Mouse (Mus musculus) brain, embryonic 14.5 days (tissue): Measurements from ENCODE around the gene Gm30302.

Experiments
- CTCF ChIP-seq: fragments of 200-500 bp; IDR thresholded peaks from 2 replicates; pipeline ENCODE4 v1.5.1; 2012; ENCODE audit warnings: inconsistent platforms, mild to moderate bottlenecking, moderate library complexity, borderline replicate concordance; ENCODE audit not compliant: insufficient read depth, insufficient read length; ENCODE audit errors: extremely low read depth
- POLR2A ChIP-seq: fragments of 200-500 bp; IDR thresholded peaks from 2 replicates; pipeline ENCODE4 v1.6.1; 2012; ENCODE audit warnings: mild to moderate bottlenecking, inconsistent platforms, borderline replicate concordance; ENCODE audit not compliant: poor library complexity, insufficient read depth, insufficient read length, severe bottlenecking; ENCODE audit errors: extremely low read depth

DNA sequence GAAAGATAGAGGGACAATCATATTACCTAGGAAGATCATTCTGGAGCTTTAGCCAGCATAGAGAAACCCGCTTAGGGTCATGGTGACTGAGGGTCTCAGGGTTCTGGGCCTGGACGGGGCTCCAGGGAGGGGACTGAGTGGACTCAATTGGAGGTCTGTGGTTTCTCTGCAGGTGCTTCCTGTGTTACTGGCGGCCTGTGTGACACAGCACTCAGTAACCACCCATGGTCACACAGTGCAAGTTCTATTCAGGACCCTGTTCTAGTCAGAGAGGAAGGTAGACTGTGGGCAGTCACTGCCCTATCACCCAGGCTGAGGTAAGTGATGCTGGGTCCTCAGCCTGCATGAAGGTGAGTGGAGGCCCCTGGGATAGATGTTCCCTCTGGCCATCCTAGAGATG lies 14.9 kb downstream of the Gm30302 start:
- no peak for TF ChIP-seq CTCF
- no peak for TF ChIP-seq POLR2A
